Mouse (Mus musculus): ENCODE data around the gene Hibadh.
"Not testable (repeated sequence)": the region's sequence is repeated elsewhere in the genome, so short reads cannot be mapped to it uniquely, and the experiment has no call there.

The Hibadh gene

DNA sequence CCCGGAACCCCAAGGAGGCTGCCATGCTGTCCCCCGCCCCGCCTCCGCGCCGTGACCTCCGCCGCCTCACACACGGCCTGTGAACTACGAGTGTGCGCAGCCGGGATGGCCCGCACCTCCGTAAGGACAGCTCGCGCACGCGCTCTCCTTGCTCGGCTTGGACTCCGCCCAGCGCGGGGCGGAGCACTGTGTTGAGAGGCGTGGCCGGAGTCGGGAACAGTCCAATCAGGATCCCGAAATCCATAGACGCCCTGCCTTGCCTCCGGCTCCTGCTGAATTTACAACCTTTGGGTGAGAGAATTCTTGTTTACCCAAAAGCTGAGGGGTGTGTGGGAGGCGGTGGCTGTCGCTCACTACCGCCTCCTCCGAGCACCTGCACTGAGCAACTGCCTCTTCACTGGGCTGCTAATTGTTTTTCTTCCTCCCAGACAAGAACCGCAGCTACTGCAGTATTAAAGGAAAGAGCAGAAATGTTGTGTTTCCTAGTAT lies at the start of gene Hibadh:
Gene Hibadh (minus strand): TSS at position 166 of the 489 bp plus-strand sequence.
- peak; percentile 97 to 99 for DNase-seq

GRCm38 (mm10) chr6:52686901-52687500 lies 46.8 kb upstream of the Hibadh start:
- DNase-seq = no peak

DNA sequence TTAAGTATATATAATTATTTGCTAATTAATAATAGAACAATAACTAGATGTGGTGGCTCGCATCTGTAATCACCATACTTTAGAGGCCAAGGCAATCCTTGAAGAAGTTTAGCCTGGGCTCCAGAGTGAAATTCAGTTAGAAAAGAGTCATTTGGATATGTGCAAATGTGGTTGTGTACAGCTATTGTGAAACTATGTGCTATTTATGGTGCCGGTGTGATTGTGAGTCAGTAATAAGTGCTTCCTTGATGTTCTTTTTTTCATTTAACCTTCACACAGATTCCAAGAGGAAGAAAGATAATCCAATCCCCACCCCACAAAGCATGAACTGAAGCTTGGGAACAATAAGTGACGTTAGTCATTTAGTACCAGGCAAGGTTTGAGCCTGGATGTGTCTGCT lies 42.4 kb upstream of the Hibadh start:
- no peak for DNase-seq

- DNase-seq = no peak
Observed at GRCm38 (mm10) chr6:52681847-52682485, 41.8 kb upstream of the Hibadh start.

- DNase-seq = no peak
Observed at GRCm38 (mm10) chr6:52680458-52681032, 40.4 kb upstream of the Hibadh start.

DNA sequence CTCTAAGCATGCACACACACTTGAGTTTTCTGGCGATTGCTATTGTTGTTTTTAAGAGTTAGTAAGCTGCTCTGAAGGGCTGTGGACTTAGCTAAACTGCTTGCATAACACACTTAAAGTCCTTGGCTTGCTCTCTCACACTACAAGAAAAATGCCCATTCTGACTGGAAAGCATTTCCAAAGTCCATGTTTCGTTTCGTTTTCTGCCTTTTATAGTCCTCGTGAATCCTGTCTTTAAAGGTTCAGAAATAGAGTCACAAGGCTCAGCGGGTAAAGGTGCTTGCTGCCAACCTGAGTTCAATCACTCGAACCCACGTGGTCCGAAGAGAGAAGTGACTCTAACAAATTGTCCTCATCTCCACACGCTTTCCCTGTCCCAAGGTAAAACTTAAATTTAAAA lies 39.4 kb upstream of the Hibadh start:
- no peak for DNase-seq

DNA sequence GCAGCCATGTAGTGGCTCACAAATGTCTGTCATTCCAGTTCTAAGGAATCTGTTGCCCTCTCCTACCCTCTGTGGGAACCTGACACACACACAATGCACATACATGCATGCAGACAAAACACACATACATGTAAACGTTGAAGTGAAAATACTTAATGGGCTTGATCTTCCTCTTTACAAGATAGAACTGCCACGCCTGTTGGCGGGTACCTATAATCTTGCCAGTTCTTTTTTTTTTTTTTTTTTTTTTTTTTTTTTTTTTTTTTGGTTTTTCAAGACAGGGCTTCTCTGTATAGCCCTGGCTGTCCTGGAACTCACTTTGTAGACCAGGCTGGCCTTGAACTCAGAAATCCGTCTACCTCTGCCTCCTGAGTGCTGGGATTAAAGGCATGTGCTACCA lies 37.3 kb upstream of the Hibadh start:
- DNase-seq = not testable (repeated sequence)

- no peak for DNase-seq
Observed at GRCm38 (mm10) chr6:52675222-52675921, 35.2 kb upstream of the Hibadh start.

- no peak for DNase-seq
Observed at GRCm38 (mm10) chr6:52674541-52674940, 34.4 kb upstream of the Hibadh start.

- DNase-seq = no peak
Observed at GRCm38 (mm10) chr6:52673706-52674105, 33.5 kb upstream of the Hibadh start.

DNA sequence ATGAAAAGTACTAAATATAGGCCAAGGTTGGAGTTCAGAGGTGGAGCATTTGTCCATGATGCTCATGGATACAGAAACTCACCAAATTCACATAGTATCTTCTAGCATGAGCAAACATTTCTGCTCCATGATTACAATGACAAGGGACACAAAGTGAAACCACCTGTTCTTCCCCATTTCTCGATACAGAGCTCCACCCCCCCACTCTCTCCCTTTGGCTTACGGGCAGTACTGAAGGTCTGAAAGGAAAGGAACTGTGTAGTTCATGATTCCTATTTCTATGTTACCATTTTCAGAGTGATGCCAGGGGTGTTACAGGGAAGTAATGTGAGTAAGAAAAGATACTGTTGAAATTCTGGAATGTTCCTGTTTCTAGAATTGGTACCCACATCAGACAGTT lies 32.4 kb upstream of the Hibadh start:
- no peak for DNase-seq

GRCm38 (mm10) chr6:52671791-52672190 lies 31.6 kb upstream of the Hibadh start:
- DNase-seq = no peak

DNA sequence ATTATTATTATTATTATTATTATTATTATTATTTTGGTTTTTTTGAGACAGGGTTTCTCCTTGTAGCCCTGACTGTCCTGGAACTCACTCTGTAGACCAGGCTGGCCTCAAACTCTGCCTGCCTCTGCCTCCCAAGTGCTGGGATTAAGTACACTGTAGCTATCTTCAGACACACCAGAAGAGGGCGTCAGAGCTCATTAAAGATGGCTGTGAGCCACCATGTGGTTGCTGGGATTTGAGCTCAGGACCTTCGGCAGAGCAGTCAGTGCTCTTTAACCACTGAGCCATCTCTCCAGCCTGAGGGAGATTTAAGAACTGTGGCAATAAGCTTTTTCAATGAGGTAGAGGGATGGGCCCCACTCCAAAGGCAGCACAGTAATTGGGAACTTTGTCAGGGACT lies 29.7 kb upstream of the Hibadh start:
- DNase-seq = not testable (repeated sequence)

GRCm38 (mm10) chr6:52667641-52668040 lies 27.5 kb upstream of the Hibadh start:
- no peak for DNase-seq

DNA sequence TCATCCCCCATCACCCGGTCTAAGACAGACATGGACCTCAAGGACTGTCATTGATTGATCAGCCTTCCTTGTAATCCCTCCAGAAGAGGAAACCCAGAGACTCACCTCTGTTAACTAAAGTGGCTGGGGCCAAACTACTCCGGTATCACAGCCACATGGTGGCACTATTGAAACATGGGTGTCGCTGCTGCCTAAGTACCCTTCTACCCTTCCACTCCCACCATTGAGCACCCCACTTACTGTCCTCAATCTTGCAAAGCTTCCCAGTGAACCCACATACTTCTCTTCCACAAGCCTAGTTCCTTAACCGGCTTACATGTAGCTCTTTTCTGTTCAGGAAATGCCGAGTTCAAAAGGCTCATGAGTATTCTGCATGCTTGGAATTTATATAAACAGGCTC lies 22.8 kb upstream of the Hibadh start:
- DNase-seq = no peak

GRCm38 (mm10) chr6:52655266-52655665 lies 15.1 kb upstream of the Hibadh start:
- no peak for DNase-seq

DNA sequence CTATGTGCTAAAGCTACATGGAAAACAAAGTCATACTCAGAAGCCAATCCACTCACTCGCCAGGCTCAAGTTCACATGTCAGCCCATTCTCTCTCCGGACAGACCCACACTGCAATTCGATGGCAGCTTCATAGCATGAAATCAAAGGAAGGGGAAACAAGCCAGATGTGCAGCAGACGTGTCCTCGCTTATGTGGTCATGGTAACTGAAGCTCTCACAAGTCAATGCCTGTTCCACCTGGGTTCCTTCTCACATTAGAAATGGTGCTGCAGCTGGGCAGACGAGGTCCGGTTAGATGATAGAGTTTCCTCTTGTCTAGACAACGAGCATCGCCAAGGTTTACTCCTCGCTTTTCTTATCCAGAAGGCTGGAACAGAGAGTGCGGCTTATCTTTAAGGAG lies 8.6 kb upstream of the Hibadh start:
- no peak for DNase-seq

DNA sequence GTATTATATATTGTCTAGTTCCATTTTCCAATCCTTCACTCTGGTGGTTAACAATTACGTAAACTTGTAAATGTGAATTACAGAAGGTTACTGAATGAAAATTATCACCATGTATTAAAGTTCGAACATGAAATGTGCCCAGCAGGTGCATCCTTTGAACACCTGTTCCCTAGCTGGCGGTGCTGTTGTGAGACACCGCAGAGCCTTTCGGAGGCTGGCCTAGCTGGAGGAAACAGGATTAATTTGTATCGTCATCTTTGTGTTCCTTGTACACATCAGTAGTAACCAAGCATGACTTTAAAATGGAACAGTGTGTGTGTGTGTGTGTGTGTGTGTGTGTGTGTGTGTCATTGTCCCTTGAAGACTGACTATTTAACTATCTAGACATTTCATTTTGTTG lies 7.8 kb upstream of the Hibadh start:
- DNase-seq = no peak

- no peak for DNase-seq
Observed at GRCm38 (mm10) chr6:52645926-52646325, 5.7 kb upstream of the Hibadh start.

DNA sequence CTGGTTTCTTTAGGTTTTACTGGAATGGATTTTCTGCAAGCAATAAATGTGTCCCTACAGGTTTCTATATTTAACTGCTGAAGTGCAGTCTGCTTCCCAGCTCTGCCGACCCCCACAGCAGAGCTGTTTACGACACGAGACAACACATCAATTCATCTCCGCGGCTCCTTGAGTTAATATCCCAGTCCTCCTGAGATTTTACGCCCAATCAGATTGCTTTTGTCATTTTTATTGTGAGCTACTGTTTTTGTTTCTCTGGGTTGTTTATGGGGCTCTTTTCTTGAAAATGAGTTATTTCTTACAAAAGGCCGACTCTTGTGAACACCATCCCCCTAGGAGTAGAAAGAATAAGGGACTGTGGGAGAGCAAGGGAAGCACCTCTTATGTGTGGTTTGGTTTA lies 2.0 kb upstream of the Hibadh start:
- DNase-seq = no peak

DNA sequence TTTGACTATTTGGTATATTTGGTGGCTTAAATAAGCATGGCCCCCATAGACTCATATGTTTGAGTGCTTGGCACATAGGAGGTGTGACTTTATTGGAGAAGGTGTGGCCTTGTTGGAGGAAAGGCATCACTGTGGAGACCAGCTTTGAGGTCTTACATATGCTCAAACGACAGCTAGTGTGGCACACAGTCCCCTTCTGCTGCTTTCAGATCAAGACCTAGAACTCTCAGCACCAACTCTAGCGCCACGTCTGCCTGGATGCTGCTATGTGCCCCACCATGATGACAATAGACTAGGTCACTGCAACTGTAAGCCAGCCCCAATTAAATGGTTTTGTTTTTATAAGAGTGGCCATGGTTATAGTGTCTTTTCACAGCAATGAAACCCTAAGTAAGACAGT lies 887 bp upstream of the Hibadh start:
- peak in 1 of 2 experiments; percentile 11 for DNase-seq

- DNase-seq = no peak
Observed at GRCm38 (mm10) chr6:52639546-52640223, 504 bp downstream of the Hibadh start.

Measured in cerebellum, adult 18-20 months (tissue).